Mouse (Mus musculus) megakaryocyte, embryonic 14.5 days (primary cell): ENCODE data around the gene Galnt5. TPM values are rescaled to one million over a fixed set of nuclear protein-coding genes. Genes with fewer than 3 reads are reported as not detected.

Experiments used
- H3K27me3 ChIP-seq: replicated peaks from 2 replicates; pipeline ENCODE3; 2012; ENCODE audit warnings: inconsistent platforms
- H3K36me3 ChIP-seq: replicated peaks from 2 replicates; pipeline ENCODE3; 2012; ENCODE audit warnings: low read length, inconsistent platforms, mixed read lengths
- H3K4me1 ChIP-seq: 2 replicates; pipeline ENCODE4 v1.6.1; 2012; ENCODE audit warnings: inconsistent platforms
- H3K4me3 ChIP-seq: replicated peaks from 2 replicates; pipeline ENCODE3; 2012; ENCODE audit warnings: moderate library complexity, mild to moderate bottlenecking, inconsistent platforms
- H3K9me3 ChIP-seq: 2 replicates; pipeline ENCODE4 v1.6.1; 2012; ENCODE audit warnings: inconsistent platforms
- FLI1 ChIP-seq: IDR thresholded peaks from 2 replicates; pipeline ENCODE4 v1.6.1; 2012; ENCODE audit warnings: low read length, inconsistent platforms, mixed read lengths
- GATA1 ChIP-seq: IDR thresholded peaks from 3 replicates; pipeline ENCODE4 v1.6.1; 2012; ENCODE audit warnings: mixed read lengths, low read length, inconsistent platforms, borderline replicate concordance
- polyA plus RNA-seq: library from polyadenylated mRNA; stranded (reverse); fragments of >175 nt; gene quantifications from 2 replicates; pipeline ENCODE4 v1.2.3, GENCODE M21; 2012; ENCODE audit warnings: low replicate concordance; ENCODE audit not compliant: insufficient read depth

Galnt5 gene
- polyA plus RNA-seq, 1 experiment = not detected

- peaks cover 20% of the 10 kb centered on the region for H3K4me1 ChIP-seq
- no peaks in the 10 kb centered on the region for H3K36me3 ChIP-seq
- H3K9me3 ChIP-seq = no peaks in the 10 kb centered on the region
- no peak for TF ChIP-seq FLI1
- TF ChIP-seq GATA1 = no peak
- H3K27me3 ChIP-seq = peaks cover 3% of the 10 kb centered on the region
- H3K4me3 ChIP-seq = peak overlapping the region; percentile 80
These were observed 38.0 kb downstream of the Galnt5 start for GRCm38 (mm10) chr2:58035635-58036034.

- peaks cover 28% of the 10 kb centered on the region for H3K4me1 ChIP-seq
- H3K4me3 ChIP-seq = no peak overlapping the region
- peaks cover 3% of the 10 kb centered on the region for H3K27me3 ChIP-seq
- no peaks in the 10 kb centered on the region for H3K9me3 ChIP-seq
- no peak for TF ChIP-seq GATA1
- no peak for TF ChIP-seq FLI1
- no peaks in the 10 kb centered on the region for H3K36me3 ChIP-seq
These were observed 39.2 kb downstream of the Galnt5 start for GRCm38 (mm10) chr2:58036926-58037325.

DNA sequence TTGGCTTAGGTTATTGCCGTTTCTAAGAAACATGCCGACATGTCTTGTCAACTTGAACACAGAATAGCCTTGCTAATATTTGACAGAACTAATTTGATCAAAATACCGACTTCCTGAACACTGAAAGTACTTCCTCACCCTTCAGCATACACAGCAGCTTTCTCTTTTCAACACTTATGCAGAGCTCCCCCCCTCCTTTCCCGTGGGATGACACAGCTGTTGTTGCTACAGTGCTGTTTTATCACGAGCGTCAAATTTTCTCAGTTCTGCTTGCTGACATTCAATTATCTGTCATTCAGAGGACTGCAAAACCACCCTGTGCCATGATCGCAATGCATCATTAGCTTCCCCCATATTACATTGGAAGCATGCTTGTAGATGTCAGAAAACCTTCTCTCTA, 44.2 kb downstream of the Galnt5 start:
- TF ChIP-seq GATA1 (no peak), FLI1 (no peak)
- Histone ChIP-seq H3K4me1 (peaks cover 14% of the 10 kb centered on the region), H3K27me3 (peaks cover 3% of the 10 kb centered on the region), H3K36me3 (no peaks in the 10 kb centered on the region), H3K4me3 (peak overlapping the region; percentile 81), H3K9me3 (no peaks in the 10 kb centered on the region)

GRCm38 (mm10) chr2:58052821-58053581, 55.3 kb downstream of the Galnt5 start, which contains the start of gene Ermn:
Ermn (minus strand) TSS chr2:58052864.
- Histone ChIP-seq H3K36me3 (no peaks in the 10 kb centered on the region), H3K9me3 (no peaks in the 10 kb centered on the region), H3K4me3 (no peak within 1 kb of the TSS), H3K4me1 (no peaks in the 10 kb centered on the region), H3K27me3 (peaks cover 6% of the 10 kb centered on the region)
- no peak for TF ChIP-seq FLI1
- TF ChIP-seq GATA1 = no peak

- Histone ChIP-seq H3K9me3 (no peaks in the 10 kb centered on the region), H3K4me1 (no peaks in the 10 kb centered on the region), H3K27me3 (peaks cover 5% of the 10 kb centered on the region), H3K4me3 (no peak overlapping the region), H3K36me3 (no peaks in the 10 kb centered on the region)
- TF ChIP-seq GATA1 = no peak
- TF ChIP-seq FLI1 = no peak
These were observed 57.7 kb downstream of the Galnt5 start for GRCm38 (mm10) chr2:58055383-58055782.

GRCm38 (mm10) chr2:58079849-58080248, 82.2 kb downstream of the Galnt5 start:
- Histone ChIP-seq H3K4me3 (no peak overlapping the region), H3K4me1 (no peaks in the 10 kb centered on the region), H3K27me3 (no peaks in the 10 kb centered on the region), H3K9me3 (no peaks in the 10 kb centered on the region), H3K36me3 (no peaks in the 10 kb centered on the region)
- TF ChIP-seq FLI1 = no peak
- no peak for TF ChIP-seq GATA1

DNA sequence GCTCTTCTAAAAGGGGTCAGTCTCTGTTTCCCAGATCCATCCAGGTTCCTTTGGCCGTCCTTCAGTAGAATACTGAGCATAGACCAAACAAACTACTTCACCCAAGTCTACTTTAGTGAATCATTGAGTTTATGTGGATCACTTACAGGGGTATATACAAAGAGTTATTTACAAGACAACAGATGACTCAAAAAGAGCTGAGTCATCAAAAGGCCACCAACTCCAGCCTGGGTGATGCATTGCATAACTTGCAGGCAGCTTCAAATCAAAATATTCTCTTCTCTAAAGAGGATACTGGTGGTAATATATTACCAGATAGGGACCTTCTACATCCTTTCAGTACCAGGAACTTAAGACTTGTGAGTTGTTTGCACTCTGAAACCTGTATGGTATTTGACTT, 88.7 kb downstream of the Galnt5 start:
- Histone ChIP-seq H3K4me3 (no peak overlapping the region), H3K9me3 (no peaks in the 10 kb centered on the region), H3K4me1 (no peaks in the 10 kb centered on the region), H3K36me3 (no peaks in the 10 kb centered on the region), H3K27me3 (no peaks in the 10 kb centered on the region)
- TF ChIP-seq FLI1 = no peak
- TF ChIP-seq GATA1 = no peak

GRCm38 (mm10) chr2:58094818-58095217, 97.1 kb downstream of the Galnt5 start:
- H3K36me3 ChIP-seq = no peaks in the 10 kb centered on the region
- TF ChIP-seq GATA1 (no peak), FLI1 (no peak)
- no peaks in the 10 kb centered on the region for H3K27me3 ChIP-seq
- no peak overlapping the region for H3K4me3 ChIP-seq
- no peaks in the 10 kb centered on the region for H3K9me3 ChIP-seq
- no peaks in the 10 kb centered on the region for H3K4me1 ChIP-seq

Other genes starting within 250 kb of the Galnt5 start
- not detected in 2 replicates for gene Ermn, start 55.0 kb downstream of the Galnt5 start, polyA plus RNA-seq
- gene Cytip, start 197.6 kb downstream of the Galnt5 start, polyA plus RNA-seq = 2.8 TPM in 1 of 2 replicates, not detected in the other